Mouse (Mus musculus) brain, embryonic 14.5 days (tissue): ENCODE data around the gene a.

Experiments used
- CTCF ChIP-seq: fragments of 200-500 bp; IDR thresholded peaks from 2 replicates; pipeline ENCODE4 v1.5.1; 2012; ENCODE audit warnings: inconsistent platforms, mild to moderate bottlenecking, moderate library complexity, borderline replicate concordance; ENCODE audit not compliant: insufficient read depth, insufficient read length; ENCODE audit errors: extremely low read depth
- POLR2A ChIP-seq: fragments of 200-500 bp; IDR thresholded peaks from 2 replicates; pipeline ENCODE4 v1.6.1; 2012; ENCODE audit warnings: mild to moderate bottlenecking, inconsistent platforms, borderline replicate concordance; ENCODE audit not compliant: poor library complexity, insufficient read depth, insufficient read length, severe bottlenecking; ENCODE audit errors: extremely low read depth

DNA sequence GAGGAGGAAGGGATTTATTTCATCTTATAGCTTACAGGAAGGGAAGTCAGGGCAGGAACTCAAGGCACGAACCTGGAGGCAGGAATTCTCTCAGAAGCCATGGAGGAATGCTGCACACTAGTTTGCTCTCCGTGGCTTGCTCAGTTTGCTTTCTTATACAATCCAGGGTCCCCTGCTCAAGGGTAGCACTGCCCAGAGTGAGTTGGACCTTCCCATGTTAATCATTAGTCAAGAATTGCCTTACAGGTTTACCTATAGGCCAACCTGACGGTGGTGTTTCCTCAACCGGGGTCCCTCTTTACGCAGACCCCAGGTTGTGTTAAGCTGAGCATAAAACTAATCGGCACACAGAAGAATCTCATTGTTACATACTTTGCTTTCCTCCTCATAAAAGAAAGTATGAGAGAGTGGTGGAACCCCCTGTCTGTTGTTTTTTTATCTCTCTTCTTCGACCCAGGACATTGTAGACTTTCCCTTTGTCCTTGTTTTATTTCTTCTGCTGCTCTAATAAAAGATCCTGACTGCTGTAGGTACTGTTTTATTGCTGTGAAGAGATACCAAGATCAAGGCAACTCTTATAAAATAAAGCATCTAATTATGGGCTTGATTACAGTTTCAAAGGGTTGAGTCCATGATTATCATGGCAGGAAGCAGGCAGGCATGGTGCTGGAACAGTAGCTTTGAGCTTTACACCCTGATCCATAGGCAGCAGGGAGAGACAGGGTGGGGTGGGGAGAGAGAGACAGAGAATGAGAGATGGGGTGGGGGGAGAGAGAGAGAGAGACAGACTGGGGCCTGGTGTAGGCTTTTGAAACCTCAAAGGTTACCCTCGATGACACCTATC, 146.6 kb downstream of the a start:
- no peak for TF ChIP-seq CTCF
- TF ChIP-seq POLR2A, result no peak
